Mouse (Mus musculus) bone marrow, adult 2 months (tissue): ENCODE results near the gene Fgfr2.

ENCODE experiments used
- CTCF ChIP-seq: fragments of 200-500 bp; IDR thresholded peaks from 2 replicates; pipeline ENCODE4 v1.5.1; 2011; ENCODE audit warnings: low read length, control low read depth; ENCODE audit not compliant: control insufficient read depth, insufficient read depth
- POLR2A ChIP-seq: fragments of 200-500 bp; IDR thresholded peaks from 2 replicates; pipeline ENCODE4 v1.6.1; 2011; ENCODE audit warnings: low read depth, mild to moderate bottlenecking, control low read depth, low read length, borderline replicate concordance; ENCODE audit not compliant: control insufficient read depth

DNA sequence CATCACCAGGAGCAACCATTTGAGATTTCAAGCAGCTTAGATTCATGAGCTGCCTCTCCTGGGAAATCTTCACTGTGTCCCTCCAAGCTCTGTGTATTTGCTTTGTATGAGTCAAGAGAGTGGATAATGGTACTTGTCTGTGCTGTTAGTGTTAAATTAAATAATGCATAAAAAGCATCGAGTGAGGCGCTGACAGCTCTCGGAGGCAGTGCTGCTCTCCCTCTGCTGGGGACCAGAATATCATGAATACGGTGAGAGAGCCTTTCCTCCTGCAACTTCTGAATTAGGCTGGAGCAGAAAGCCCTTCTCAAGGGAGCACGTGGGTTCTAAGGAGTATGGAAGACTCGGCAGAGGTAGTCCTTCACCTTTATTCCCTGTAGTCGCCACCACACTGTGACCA, 998.2 kb downstream of the Fgfr2 start:
- TF ChIP-seq POLR2A (no peak), CTCF (no peak)
